Mouse (Mus musculus) stomach, postnatal 0 days (tissue): ENCODE measurements at regions not wholly inside any gene's neighbourhood (a gene's known extent, or its start where the extent isn't known, plus 50 kb on each side); places are given as distances from the start of the nearest gene placed in this dataset.
A peak's percentile ranks its signal among the peaks of the same experiment; 100 is the strongest.

ENCODE experiments used
- ATAC-seq: fragments of 200-750 bp; cut with Nextera tagmentation; 2 replicates; pipeline ENCODE4 v1.8.0; 2017; ENCODE audit not compliant: low FRiP score, low TSS enrichment
- DNase-seq: peaks from one replicate; pipeline ENCODE4 v3.0.0-alpha.2; 2016; ENCODE audit warnings: low spot score
- H3K27ac ChIP-seq: fragments of 300-500 bp; sonication (generic); replicated peaks from 2 replicates; pipeline ENCODE4 v1.5.1; 2014; ENCODE audit warnings: mild to moderate bottlenecking, control low read depth
- H3K27me3 ChIP-seq: fragments of 300-500 bp; sonication (generic); 2 replicates; pipeline ENCODE4 v1.6.1; 2014; ENCODE audit warnings: low read length; ENCODE audit not compliant: control insufficient read depth, insufficient read depth
- H3K36me3 ChIP-seq: fragments of 300-500 bp; sonication (generic); 2 replicates; pipeline ENCODE4 v1.6.1; 2014; ENCODE audit warnings: low read length, mixed read lengths; ENCODE audit not compliant: control insufficient read depth, insufficient read depth
- H3K4me1 ChIP-seq: fragments of 300-500 bp; sonication (generic); replicated peaks from 2 replicates; pipeline ENCODE4 v1.6.1; 2014; ENCODE audit warnings: antibody characterized with exemption; ENCODE audit not compliant: control insufficient read depth, insufficient read depth
- H3K4me2 ChIP-seq: fragments of 300-500 bp; sonication (generic); replicated peaks from 2 replicates; pipeline ENCODE4 v1.6.1; 2014; ENCODE audit warnings: low read depth, mild to moderate bottlenecking, control low read depth, moderate library complexity
- H3K4me3 ChIP-seq: fragments of 300-500 bp; sonication (generic); 2 replicates; pipeline ENCODE4 v1.5.1; 2014; ENCODE audit warnings: low read depth, low read length, control low read depth
- H3K9ac ChIP-seq: fragments of 300-500 bp; sonication (generic); 2 replicates; pipeline ENCODE4 v1.6.1; 2014; ENCODE audit warnings: mild to moderate bottlenecking, low read length, control low read depth, mixed read lengths
- H3K9me3 ChIP-seq: fragments of 300-500 bp; sonication (generic); 2 replicates; pipeline ENCODE4 v1.6.1; 2016; ENCODE audit warnings: low read length; ENCODE audit not compliant: control insufficient read depth
- CTCF ChIP-seq: IDR thresholded peaks from 2 replicates; pipeline ENCODE4 v1.5.1; 2016; ENCODE audit warnings: antibody characterized with exemption, low read depth, mild to moderate bottlenecking, moderate library complexity
- EP300 ChIP-seq: optimal IDR thresholded peaks from 2 replicates; pipeline ENCODE3; 2016; ENCODE audit warnings: antibody characterized with exemption
- WGBS: fragments of 180-500 bp; shearing (Covaris S2); extraction: QIAGEN DNeasy Blood & Tissue Kit; methylation state at CpG from one replicate; pipeline ENCODE4 v1.1.7; 2014; 5-methylcytosine and 5-hydroxymethylcytosine counted together

DNA sequence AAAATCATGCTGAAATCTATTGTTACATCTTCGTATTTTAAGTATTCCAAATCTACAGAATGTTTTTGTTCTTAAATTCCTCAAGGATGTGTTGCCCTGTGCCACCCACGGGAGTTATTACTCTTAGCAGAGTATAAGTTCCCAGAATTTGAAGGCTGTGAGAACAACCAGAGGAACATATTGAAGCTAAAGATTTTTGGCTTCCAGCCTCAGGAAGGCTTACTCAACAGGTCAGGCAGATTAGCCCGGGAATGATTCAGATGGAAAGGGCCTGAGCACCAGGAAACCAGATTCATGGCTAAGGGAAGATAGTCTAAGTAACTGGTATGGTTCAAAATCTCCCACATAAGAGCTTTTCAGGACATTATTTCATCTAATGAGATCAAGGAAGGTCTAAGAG is 145.4 kb downstream of the Gm9733 start:
- TF ChIP-seq CTCF (no peak), EP300 (no peak)
- H3K4me3 ChIP-seq = no peak overlapping the region
- H3K27me3 ChIP-seq = no peaks in the 10 kb centered on the region
- no peak overlapping the region for H3K27ac ChIP-seq
- no peak overlapping the region for H3K9ac ChIP-seq
- H3K36me3 ChIP-seq = no peaks in the 10 kb centered on the region
- no peaks in the 10 kb centered on the region for H3K9me3 ChIP-seq
- ATAC-seq = no peak
- H3K4me2 ChIP-seq = no peak overlapping the region
- no peak for DNase-seq
- WGBS = 42% methylated on average over 3 of the region's 3 CpGs
- H3K4me1 ChIP-seq = no peaks in the 10 kb centered on the region

DNA sequence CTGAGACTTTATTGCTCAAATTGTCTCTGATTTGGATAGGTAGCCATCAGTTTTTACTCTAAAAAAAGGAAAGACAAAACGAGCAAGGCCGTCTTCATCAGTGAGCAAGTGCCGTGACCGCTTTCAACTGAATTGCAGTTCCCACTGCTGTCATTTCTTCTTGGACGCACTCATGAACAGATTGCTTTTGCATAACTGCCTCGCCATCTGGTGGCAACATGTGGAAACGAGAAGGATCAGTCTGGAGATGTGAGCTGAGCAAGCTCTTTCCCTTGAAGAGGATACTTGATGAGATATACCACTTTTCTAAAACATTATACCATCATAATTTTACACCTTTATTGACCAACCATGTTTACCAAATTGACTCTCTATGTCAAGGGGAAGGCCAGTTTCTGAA is 137.7 kb downstream of the Gm9733 start:
- under 1% methylated on average over 7 of the region's 7 CpGs for WGBS
- ATAC-seq = peak; percentile 63; the same call in 1 of the 2 replicates

DNA sequence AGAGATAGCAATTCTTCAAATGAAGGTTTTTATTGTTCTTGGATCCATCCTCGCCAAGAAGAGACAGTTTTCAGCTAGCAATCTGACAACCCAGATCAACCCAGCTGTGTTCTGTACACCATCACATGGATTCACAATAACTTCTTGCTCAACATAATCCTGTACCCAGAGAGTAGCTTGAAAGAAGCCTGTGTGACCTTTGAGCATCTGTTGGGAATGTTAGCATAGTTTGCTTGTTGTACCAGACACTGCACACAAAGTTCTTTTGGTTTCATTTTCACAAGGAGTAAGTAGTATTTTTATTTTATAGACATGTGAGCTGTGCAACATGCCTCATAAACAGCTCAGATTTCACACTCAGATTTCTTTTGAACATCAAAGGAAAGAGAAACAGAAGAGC is 136.0 kb downstream of the Gm9733 start:
- DNase-seq = no peak

More for the DNA sequence above, 137.7 kb downstream of the Gm9733 start:
- Histone ChIP-seq H3K4me2 (no peak overlapping the region), H3K4me1 (no peaks in the 10 kb centered on the region), H3K27me3 (no peaks in the 10 kb centered on the region), H3K9me3 (no peaks in the 10 kb centered on the region), H3K9ac (no peak overlapping the region), H3K4me3 (no peak overlapping the region), H3K36me3 (no peaks in the 10 kb centered on the region), H3K27ac (no peak overlapping the region)
- no peak for TF ChIP-seq EP300
- peak; percentile 98 for TF ChIP-seq CTCF
- peak; percentile 80 for DNase-seq

DNA sequence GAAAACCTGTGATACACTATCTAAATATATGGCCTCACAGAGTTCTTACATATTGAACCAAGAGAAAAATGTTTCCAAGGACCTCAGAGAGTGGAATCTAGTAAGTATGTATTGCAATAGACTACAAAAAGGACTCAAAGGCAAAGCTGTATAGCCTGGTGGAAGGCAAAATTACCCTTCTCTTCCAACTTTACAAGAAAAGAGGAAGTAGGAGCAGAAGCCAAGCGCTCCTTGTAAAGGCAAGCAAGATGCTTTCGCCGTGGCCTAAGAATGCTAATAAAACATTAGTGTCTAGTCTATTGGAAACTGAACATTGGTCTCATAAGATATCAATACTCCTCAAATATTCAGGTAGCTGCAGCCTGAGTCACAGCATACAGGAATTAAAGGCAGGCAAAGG is 134.0 kb downstream of the Gm9733 start:
- Histone ChIP-seq H3K27ac (no peak overlapping the region), H3K9me3 (no peaks in the 10 kb centered on the region), H3K27me3 (no peaks in the 10 kb centered on the region), H3K4me2 (no peak overlapping the region), H3K9ac (no peak overlapping the region), H3K36me3 (no peaks in the 10 kb centered on the region), H3K4me1 (no peaks in the 10 kb centered on the region), H3K4me3 (no peak overlapping the region)
- WGBS = 89% methylated on average over 3 of the region's 3 CpGs
- ATAC-seq = no peak
- DNase-seq = no peak
- TF ChIP-seq EP300 = no peak
- no peak for TF ChIP-seq CTCF

More for the DNA sequence above, 136.0 kb downstream of the Gm9733 start:
- Histone ChIP-seq H3K27ac (no peak overlapping the region), H3K9me3 (no peaks in the 10 kb centered on the region), H3K9ac (no peak overlapping the region), H3K27me3 (no peaks in the 10 kb centered on the region), H3K36me3 (no peaks in the 10 kb centered on the region), H3K4me2 (no peak overlapping the region), H3K4me1 (no peaks in the 10 kb centered on the region), H3K4me3 (no peak overlapping the region)
- no peak for ATAC-seq
- WGBS = 63% methylated on average over 1 of the region's 1 CpGs
- TF ChIP-seq EP300 = no peak
- no peak for TF ChIP-seq CTCF

DNA sequence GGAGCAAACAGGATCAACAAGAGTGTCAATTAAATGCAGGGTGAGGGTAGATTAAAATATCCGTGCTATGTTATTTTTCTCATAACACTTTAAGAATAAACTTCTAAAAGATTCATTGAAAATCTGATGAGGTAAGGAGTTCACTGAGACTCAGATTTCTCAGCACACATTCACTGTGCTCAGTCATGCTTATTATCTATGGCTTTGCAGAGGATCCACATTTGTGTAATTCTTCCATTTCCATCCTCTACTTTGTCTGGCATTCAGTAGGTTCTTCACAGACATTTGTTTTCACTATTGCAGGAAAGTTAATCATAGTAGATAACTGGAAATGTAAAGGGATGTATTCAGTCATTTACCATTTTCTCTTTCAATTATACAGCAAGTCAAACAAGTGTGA is 131.8 kb downstream of the Gm9733 start:
- ATAC-seq (no peak), DNase-seq (no peak)
- Histone ChIP-seq H3K9me3 (no peaks in the 10 kb centered on the region), H3K36me3 (no peaks in the 10 kb centered on the region), H3K4me3 (no peak overlapping the region), H3K27ac (no peak overlapping the region), H3K4me1 (no peaks in the 10 kb centered on the region), H3K4me2 (no peak overlapping the region), H3K27me3 (no peaks in the 10 kb centered on the region), H3K9ac (no peak overlapping the region)
- WGBS = 52% methylated on average over 1 of the region's 1 CpGs
- TF ChIP-seq EP300 = no peak
- no peak for TF ChIP-seq CTCF

DNA sequence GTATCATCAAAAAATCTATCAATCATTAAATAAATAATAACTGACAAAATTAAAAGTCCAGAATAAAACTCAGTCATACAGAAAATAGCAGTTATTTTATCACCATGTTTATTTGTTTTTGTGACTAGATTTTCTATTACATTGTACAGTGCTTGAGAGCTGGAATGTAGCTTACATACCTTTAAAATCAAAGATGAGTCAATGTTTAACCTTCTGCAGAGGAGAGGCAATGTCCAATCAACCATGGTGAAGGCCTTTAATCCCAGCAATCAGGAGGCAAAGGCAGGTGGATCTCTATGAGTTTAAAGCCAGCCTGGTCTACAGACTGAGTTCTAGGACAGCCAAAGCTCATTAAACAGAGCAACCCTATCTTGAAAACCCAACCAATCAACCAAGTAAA is 131.1 kb downstream of the Gm9733 start:
- Histone ChIP-seq H3K9ac (no peak overlapping the region), H3K4me3 (no peak overlapping the region), H3K36me3 (no peaks in the 10 kb centered on the region), H3K4me2 (no peak overlapping the region), H3K27ac (no peak overlapping the region), H3K4me1 (no peaks in the 10 kb centered on the region), H3K9me3 (no peaks in the 10 kb centered on the region), H3K27me3 (no peaks in the 10 kb centered on the region)
- ATAC-seq = no peak
- no peak for DNase-seq
- TF ChIP-seq EP300 (no peak), CTCF (no peak)
